Mouse (Mus musculus) ES-E14 (cell line): ENCODE measurements around the gene Pin4. TPM values are rescaled to one million over a fixed set of nuclear protein-coding genes. Genes with fewer than 3 reads are reported as not detected.

Experiments used
- DNase-seq: peaks from one replicate; pipeline ENCODE4 v3.0.0-alpha.2; 2013; ENCODE audit warnings: low read depth, low spot score
- H3K27ac ChIP-seq: 2 replicates; pipeline ENCODE4 v1.5.1; 2012; ENCODE audit warnings: low read depth, mild to moderate bottlenecking, low read length, moderate library complexity, mixed read lengths; ENCODE audit not compliant: poor library complexity, insufficient read depth, severe bottlenecking
- H3K36me3 ChIP-seq: 2 replicates; pipeline ENCODE4 v1.6.1; 2012; ENCODE audit warnings: mild to moderate bottlenecking, low read length, moderate library complexity, mixed read lengths; ENCODE audit not compliant: control insufficient read depth, poor library complexity, insufficient read depth, severe bottlenecking
- H3K4me1 ChIP-seq, 2 experiments: fragments of 150-350 bp in 1 of 2; sonication (generic) in 1 of 2; 2 replicates each; pipeline ENCODE4 v1.6.1; 2012; ENCODE audit warnings: low read length in 2 of 2, mild to moderate bottlenecking in 1 of 2, mixed read lengths in 1 of 2; ENCODE audit not compliant: control insufficient read depth in 2 of 2, insufficient read depth in 2 of 2, poor library complexity in 1 of 2
- H3K4me3 ChIP-seq, 2 experiments: fragments of 150-350 bp in 1 of 2; sonication (generic) in 1 of 2; 2 replicates each; pipeline ENCODE4 v1.5.1; 2012; ENCODE audit warnings: low read length in 2 of 2, low read depth in 1 of 2, mild to moderate bottlenecking in 1 of 2, mixed read lengths in 1 of 2; ENCODE audit not compliant: insufficient read depth in 1 of 2, poor library complexity in 1 of 2, severe bottlenecking in 1 of 2
- H3K9ac ChIP-seq: 2 replicates; pipeline ENCODE4 v1.6.1; 2012; ENCODE audit warnings: low read depth, mild to moderate bottlenecking, low read length, mixed read lengths; ENCODE audit not compliant: poor library complexity, insufficient read depth, severe bottlenecking
- H3K9me3 ChIP-seq: fragments of 150-350 bp; sonication (generic); 2 replicates; pipeline ENCODE4 v1.6.1; 2012; ENCODE audit warnings: low read depth, mild to moderate bottlenecking, low read length; ENCODE audit not compliant: control insufficient read depth, insufficient read depth
- CHD2 ChIP-seq: IDR thresholded peaks from 2 replicates; pipeline ENCODE4 v1.6.1; 2014; ENCODE audit warnings: mild to moderate bottlenecking, low read depth, low read length, inconsistent platforms
- HCFC1 ChIP-seq: IDR thresholded peaks from 2 replicates; pipeline ENCODE4 v1.6.1; 2012; ENCODE audit warnings: low read length, inconsistent platforms, borderline replicate concordance; ENCODE audit not compliant: insufficient read depth
- MAFK ChIP-seq: IDR thresholded peaks from 2 replicates; pipeline ENCODE4 v1.6.1; 2014; ENCODE audit warnings: mild to moderate bottlenecking, low read depth, low read length, inconsistent platforms; ENCODE audit not compliant: insufficient read depth
- ZC3H11A ChIP-seq: IDR thresholded peaks from 2 replicates; pipeline ENCODE4 v1.6.1; 2012; ENCODE audit warnings: low read depth, mild to moderate bottlenecking, inconsistent platforms, low read length, borderline replicate concordance
- ZNF384 ChIP-seq: IDR thresholded peaks from 2 replicates; pipeline ENCODE4 v1.6.1; 2012; ENCODE audit warnings: low read depth, low read length, inconsistent platforms
- in situ Hi-C, 2 experiments: fragments of 600-800 bp; cut with MboI; formaldehyde crosslinking; loops; one replicate each; pipeline ENCODE4 v1.15.1; 2025; ENCODE audit warnings: low sequenced_read_pairs in 2 of 2, inconsistent platforms in 1 of 2; ENCODE audit not compliant: unreplicated experiment in 2 of 2
- total RNA-seq: library from RNA; depleted of rRNA; stranded (reverse); fragments of 300-350 nt; gene quantifications from 2 replicates; pipeline ENCODE4 v1.2.3, GENCODE M21; 2012

Pin4 gene
- total RNA-seq, 1 experiment, result 85.2 TPM

GRCm38 (mm10) chrX:102074435-102074834, 44.8 kb upstream of the Pin4 start:
- in situ Hi-C loops, result no loop called here
- Histone ChIP-seq H3K4me3 (no peak overlapping the region), H3K36me3 (no peaks in the 10 kb centered on the region), H3K9ac (no peak overlapping the region), H3K27ac (no peak overlapping the region), H3K4me1 (0 out of 4 replicates have a peak, but pooled peaks cover 0 to 3% of the 10 kb centered on the region in 2 experiments), H3K9me3 (no peaks in the 10 kb centered on the region)
- no peak for TF ChIP-seq MAFK
- no peak for TF ChIP-seq ZNF384
- no peak for TF ChIP-seq HCFC1
- no peak for DNase-seq

- in situ Hi-C loops, result no loop called here
- H3K36me3 ChIP-seq, result no peaks in the 10 kb centered on the region
- H3K4me1 ChIP-seq, result 0 out of 4 replicates have a peak, but pooled peaks cover 0 to 3% of the 10 kb centered on the region in 2 experiments
- H3K27ac ChIP-seq, result no peak overlapping the region
- DNase-seq, result no peak
- H3K9ac ChIP-seq, result no peak overlapping the region
- TF ChIP-seq MAFK (no peak), HCFC1 (no peak), CHD2 (no peak), ZNF384 (no peak), ZC3H11A (no peak)
- H3K9me3 ChIP-seq, result no peaks in the 10 kb centered on the region
- H3K4me3 ChIP-seq, result no peak overlapping the region
Measured at GRCm38 (mm10) chrX:102075158-102075557, 44.1 kb upstream of the Pin4 start.

- no peak overlapping the region for H3K9ac ChIP-seq
- no peaks in the 10 kb centered on the region for H3K9me3 ChIP-seq
- in situ Hi-C loops, result no loop called here
- TF ChIP-seq HCFC1 (no peak), ZNF384 (no peak), MAFK (no peak), CHD2 (no peak), ZC3H11A (no peak)
- H3K36me3 ChIP-seq, result no peaks in the 10 kb centered on the region
- H3K4me3 ChIP-seq, result no peak overlapping the region
- no peak for DNase-seq
- H3K4me1 ChIP-seq, result no peaks in the 10 kb centered on the region
- H3K27ac ChIP-seq, result no peak overlapping the region
Measured at GRCm38 (mm10) chrX:102076886-102077765, 42.1 kb upstream of the Pin4 start.

- in situ Hi-C loops, result no loop called here
- TF ChIP-seq HCFC1 (no peak), ZNF384 (no peak), CHD2 (no peak), MAFK (no peak), ZC3H11A (no peak)
- Histone ChIP-seq H3K4me3 (no peak overlapping the region), H3K27ac (no peak overlapping the region), H3K4me1 (no peaks in the 10 kb centered on the region), H3K36me3 (no peaks in the 10 kb centered on the region), H3K9ac (no peak overlapping the region), H3K9me3 (no peaks in the 10 kb centered on the region)
- DNase-seq, result no peak
Measured at GRCm38 (mm10) chrX:102081076-102081475, 38.2 kb upstream of the Pin4 start.
